Mouse (Mus musculus) CH12.LX (cell line): Measurements from ENCODE around the gene Caprin2. TPM values are rescaled to one million over a fixed set of nuclear protein-coding genes. Genes with fewer than 3 reads are reported as not detected.

Experiments used
- DNase-seq: peaks from one replicate; pipeline ENCODE4 v3.0.0-alpha.2; 2013; ENCODE audit errors: extremely low read depth
- H3K27ac ChIP-seq: 2 replicates; pipeline ENCODE4 v1.5.1; 2012; ENCODE audit warnings: low read depth, mild to moderate bottlenecking, control low read depth, moderate library complexity; ENCODE audit not compliant: insufficient read depth
- H3K27me3 ChIP-seq: replicated peaks from 2 replicates; pipeline ENCODE3; 2012; ENCODE audit warnings: inconsistent platforms
- H3K36me3 ChIP-seq, 2 experiments: replicated peaks in 1 of 2; 2 replicates each; pipeline versions ENCODE3 to v1.6.1; 2012; ENCODE audit warnings: inconsistent platforms in 1 of 2, low read length in 1 of 2, mild to moderate bottlenecking in 1 of 2, mixed read lengths in 1 of 2, moderate library complexity in 1 of 2; ENCODE audit not compliant: control insufficient read depth in 1 of 2, insufficient read depth in 1 of 2
- H3K4me1 ChIP-seq, 2 experiments: 2 replicates each; pipeline ENCODE4 v1.6.1; 2012; ENCODE audit warnings: inconsistent platforms in 1 of 2, moderate library complexity in 1 of 2; ENCODE audit not compliant: insufficient read depth in 2 of 2, control insufficient read depth in 1 of 2
- H3K4me2 ChIP-seq: 2 replicates; pipeline ENCODE4 v1.6.1; 2012; ENCODE audit warnings: low read depth, mild to moderate bottlenecking, control low read depth; ENCODE audit not compliant: poor library complexity, insufficient read depth, severe bottlenecking
- H3K4me3 ChIP-seq, 3 experiments: fragments of 150-350 bp in 1 of 3; sonication (generic) in 1 of 3; replicated peaks in 1 of 3; 2 replicates each; pipeline versions ENCODE3 to v1.5.1; 2011 to 2012; ENCODE audit warnings: low read depth in 2 of 3, low read length in 2 of 3, mild to moderate bottlenecking in 2 of 3, moderate library complexity in 2 of 3, control low read depth in 1 of 3, improper control_type of control experiment in 1 of 3, inconsistent platforms in 1 of 3, mixed read lengths in 1 of 3; ENCODE audit not compliant: poor library complexity in 1 of 3
- H3K79me2 ChIP-seq: replicated peaks from 2 replicates; pipeline ENCODE4 v1.6.1; 2012; ENCODE audit warnings: mild to moderate bottlenecking, moderate library complexity; ENCODE audit not compliant: control insufficient read depth, poor library complexity, insufficient read depth, severe bottlenecking; ENCODE audit errors: extremely low read depth
- H3K9ac ChIP-seq: 2 replicates; pipeline ENCODE4 v1.6.1; 2012; ENCODE audit warnings: low read depth, mild to moderate bottlenecking, control low read depth, moderate library complexity; ENCODE audit not compliant: insufficient read depth
- H3K9me3 ChIP-seq: replicated peaks from 2 replicates; pipeline ENCODE3; 2012; ENCODE audit warnings: low read length, inconsistent platforms, mixed read lengths
- CHD1 ChIP-seq: IDR thresholded peaks from 2 replicates; pipeline ENCODE4 v1.6.1; 2012; ENCODE audit warnings: low read depth, low read length, improper control_type of control experiment, inconsistent platforms
- CHD2 ChIP-seq: IDR thresholded peaks from 2 replicates; pipeline ENCODE4 v1.6.1; 2011; ENCODE audit warnings: low read length, improper control_type of control experiment
- E2F4 ChIP-seq: IDR thresholded peaks from 2 replicates; pipeline ENCODE4 v1.6.1; 2011; ENCODE audit warnings: low read depth, low read length, improper control_type of control experiment; ENCODE audit not compliant: insufficient replicate concordance
- EP300 ChIP-seq: IDR thresholded peaks from 2 replicates; pipeline ENCODE4 v1.6.1; 2011; ENCODE audit warnings: low read length, improper control_type of control experiment
- JUN ChIP-seq: IDR thresholded peaks from 2 replicates; pipeline ENCODE4 v1.6.1; 2011; ENCODE audit warnings: low read depth, mild to moderate bottlenecking, low read length, improper control_type of control experiment, moderate library complexity; ENCODE audit not compliant: insufficient read depth
- KAT2A ChIP-seq: IDR thresholded peaks from 2 replicates; pipeline ENCODE4 v1.6.1; 2012; ENCODE audit warnings: low read length, improper control_type of control experiment, inconsistent platforms; ENCODE audit not compliant: insufficient replicate concordance
- MAFK ChIP-seq: IDR thresholded peaks from 2 replicates; pipeline ENCODE4 v1.6.1; 2011; ENCODE audit warnings: low read length, improper control_type of control experiment; ENCODE audit not compliant: insufficient replicate concordance
- MAX ChIP-seq: IDR thresholded peaks from 2 replicates; pipeline ENCODE4 v1.6.1; 2011; ENCODE audit warnings: low read length, improper control_type of control experiment
- NRF1 ChIP-seq: IDR thresholded peaks from 2 replicates; pipeline ENCODE4 v1.6.1; 2014; ENCODE audit warnings: low read depth, mild to moderate bottlenecking, inconsistent platforms, low read length, improper control_type of control experiment, moderate library complexity
- PAX5 ChIP-seq: IDR thresholded peaks from 2 replicates; pipeline ENCODE4 v1.6.1; 2012; ENCODE audit warnings: low read length, inconsistent platforms, mixed read lengths
- POLR2A ChIP-seq: IDR thresholded peaks from 2 replicates; pipeline ENCODE4 v1.6.1; 2011; ENCODE audit warnings: low read depth, mild to moderate bottlenecking, improper control_type of control experiment, low read length
- RCOR1 ChIP-seq: conservative IDR thresholded peaks from 2 replicates; pipeline ENCODE4 v1.6.1; 2012; ENCODE audit warnings: low read depth, mild to moderate bottlenecking, inconsistent platforms, low read length, improper control_type of control experiment
- TBP ChIP-seq: conservative IDR thresholded peaks from 2 replicates; pipeline ENCODE4 v1.6.1; 2011; ENCODE audit warnings: low read depth, low read length, improper control_type of control experiment
- ZMIZ1 ChIP-seq: IDR thresholded peaks from 2 replicates; pipeline ENCODE4 v1.6.1; 2012; ENCODE audit warnings: low read depth, mild to moderate bottlenecking, inconsistent platforms, low read length, improper control_type of control experiment
- dilution Hi-C: fragments of 300-500 bp; cut with MboI; formaldehyde crosslinking; loops from 2 replicates; pipeline ENCODE4 v1.14.3; 2020; ENCODE audit warnings: low sequenced_read_pairs; ENCODE audit not compliant: extremely low pct_unique_long_range_greater_than_20kb, extremely low pct_ligation_motif_present
- in situ Hi-C: fragments of 300-500 bp; cut with MboI; formaldehyde crosslinking; loops from 3 replicates; pipeline ENCODE4 v1.14.3; 2019; ENCODE audit warnings: low sequenced_read_pairs, low pct_ligation_motif_present, low pct_unique_long_range_greater_than_20kb, mixed read lengths
- polyA plus RNA-seq: library from polyadenylated mRNA; unstranded; fragments of >175 nt; gene quantifications from 2 replicates; pipeline ENCODE4 v1.2.1, GENCODE M21; 2012; ENCODE audit warnings: low read depth; ENCODE audit not compliant: insufficient read length
- total RNA-seq, 2 experiments: library from RNA; depleted of rRNA; stranded (reverse); fragments of 300-350 nt in 1 of 2; fragments of >200 nt in 1 of 2; gene quantifications; 2 replicates each; pipeline ENCODE4 v1.2.3; 2012 to 2014

Gene Caprin2
- total and polyA plus RNA-seq, 3 experiments: 0.93 to 3.2 (median 2.0) TPM

- DNase-seq: no peak
- no peak overlapping the region for H3K9ac ChIP-seq
- peaks cover 3 to 31% of the 10 kb centered on the region in 2 experiments for H3K36me3 ChIP-seq
- TF ChIP-seq POLR2A (no peak), MAFK (no peak), KAT2A (no peak), JUN (no peak), PAX5 (no peak), ZMIZ1 (no peak), CHD1 (no peak)
- H3K4me2 ChIP-seq: no peak overlapping the region
- no peaks in the 10 kb centered on the region for H3K79me2 ChIP-seq
- H3K4me3 ChIP-seq: no peak overlapping the region
- H3K27ac ChIP-seq: no peak overlapping the region
- H3K9me3 ChIP-seq: no peaks in the 10 kb centered on the region
- dilution Hi-C loops (no loop called here), in situ Hi-C loops (loop anchor here (5.0 to 25.0 kb wide), 4 partner anchors 94 to 704 kb away; partner anchors contain the start of gene Ergic2)
- H3K27me3 ChIP-seq: no peaks in the 10 kb centered on the region
- peaks cover 0 to 3% of the 10 kb centered on the region in 2 experiments; a peak in 2 of 4 replicates for H3K4me1 ChIP-seq
Observed at GRCm38 (mm10) chr6:148918841-148919398, 22.9 kb upstream of the Caprin2 start.

DNA sequence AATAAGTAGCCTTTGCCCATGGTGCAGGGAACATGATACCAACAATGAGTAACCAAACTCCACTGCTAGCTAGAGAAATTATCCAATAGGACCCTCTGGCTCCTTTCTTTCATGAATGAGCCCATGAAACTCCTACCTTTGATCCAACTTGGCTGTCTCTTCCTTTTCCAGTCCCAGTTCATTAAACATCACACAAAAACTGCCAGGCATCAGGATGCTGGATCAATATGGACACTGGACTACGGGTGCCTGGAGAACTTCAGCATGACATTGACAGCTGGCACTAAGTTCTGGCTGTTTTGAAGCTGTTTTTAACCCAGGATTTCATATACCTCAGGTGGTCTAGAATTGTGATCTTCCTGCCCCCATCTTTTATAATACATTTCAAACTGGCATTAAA, 21.6 kb upstream of the Caprin2 start:
- H3K9ac ChIP-seq: no peak overlapping the region
- no peak for TF ChIP-seq CHD2
- TF ChIP-seq MAX: no peak
- no peak for TF ChIP-seq TBP
- TF ChIP-seq RCOR1: no peak
- TF ChIP-seq E2F4: no peak
- TF ChIP-seq POLR2A: no peak
- no peak for TF ChIP-seq ZMIZ1
- TF ChIP-seq EP300: no peak
- TF ChIP-seq MAFK: no peak
- no peak for TF ChIP-seq NRF1
- H3K27ac ChIP-seq: no peak overlapping the region
- H3K79me2 ChIP-seq: no peaks in the 10 kb centered on the region
- no peaks in the 10 kb centered on the region for H3K9me3 ChIP-seq
- DNase-seq: no peak
- H3K27me3 ChIP-seq: no peaks in the 10 kb centered on the region
- H3K4me2 ChIP-seq: no peak overlapping the region
- in situ Hi-C loops: loop anchor here (5.0 to 25.0 kb wide), 4 partner anchors 93 to 703 kb away; partner anchors contain the start of gene Ergic2
- no peak overlapping the region for H3K4me3 ChIP-seq
- dilution Hi-C loops: no loop called here
- peaks cover 0 to 6% of the 10 kb centered on the region in 2 experiments; a peak in 1 of 4 replicates for H3K4me1 ChIP-seq
- peaks cover 0 to 20% of the 10 kb centered on the region in 2 experiments for H3K36me3 ChIP-seq
